8 mouse cellular contexts compared by ENCODE assay signal in the genomic region with DNA sequence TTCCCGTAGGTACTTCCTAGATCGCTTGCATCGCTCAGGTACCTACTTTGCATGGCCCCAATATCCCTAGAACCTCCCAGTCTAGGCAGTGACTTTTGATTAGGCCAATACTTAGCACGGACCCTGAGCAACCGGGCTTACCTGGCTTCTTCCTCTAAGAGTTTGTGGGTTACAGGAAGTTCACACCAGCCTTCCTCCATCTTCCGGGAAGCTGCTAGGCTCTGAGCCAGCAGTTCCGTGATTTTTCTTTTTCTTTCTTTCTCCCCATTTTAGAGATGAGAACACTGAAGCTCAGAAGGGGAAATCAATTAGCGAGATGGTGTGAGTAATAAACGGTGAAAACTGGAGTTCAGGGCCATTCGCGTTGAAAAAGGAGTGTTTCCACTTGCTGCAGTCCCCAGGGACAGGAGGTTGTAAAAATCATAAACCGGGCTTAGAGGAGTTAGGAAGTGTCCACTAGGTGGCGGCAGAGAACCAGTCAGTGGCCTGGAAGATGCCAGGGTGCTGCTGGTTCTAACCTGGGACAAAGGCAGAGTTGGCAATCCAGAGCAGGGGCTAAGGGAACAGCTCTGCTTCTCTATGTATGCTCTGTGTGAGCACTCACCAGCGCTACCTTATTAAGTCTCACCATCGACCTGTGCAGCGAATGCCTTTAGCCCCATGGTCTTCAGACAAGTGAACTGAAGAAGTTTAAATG. TPM values are rescaled to one million over a fixed set of nuclear protein-coding genes. Genes with fewer than 3 reads are reported as not detected.
DNase-seq lines count a peak whose midpoint lies in the region; ATAC-seq lines count a peak whose summit lies in the region.

No protein-coding gene starts in this region.

- no peaks in the 10 kb centered on the region for H3K27me3 ChIP-seq in kidney, embryonic 14.5 days (ENCODE audit: control insufficient read depth, insufficient read depth, low read length)
- no peaks in the 10 kb centered on the region for H3K27me3 ChIP-seq in liver, embryonic 13.5 days
- H3K27me3 ChIP-seq in neural tube, embryonic 14.5 days (ENCODE audit: control insufficient read depth, insufficient read depth, low read length) = no peaks in the 10 kb centered on the region

- H3K4me1 ChIP-seq in kidney, embryonic 14.5 days (ENCODE audit: control insufficient read depth, insufficient read depth, low read length) = no peaks in the 10 kb centered on the region
- H3K4me1 ChIP-seq in liver, embryonic 13.5 days (replicated peaks) = peaks cover 4% of the 10 kb centered on the region
- H3K4me1 ChIP-seq in neural tube, embryonic 14.5 days (ENCODE audit: control insufficient read depth, insufficient read depth, low read length) = no peaks in the 10 kb centered on the region

- H3K9ac ChIP-seq in kidney, embryonic 14.5 days (ENCODE audit: low read depth, low read length) = no peak overlapping the region
- no peak overlapping the region for H3K9ac ChIP-seq in liver, embryonic 13.5 days
- H3K9ac ChIP-seq in neural tube, embryonic 14.5 days (replicated peaks; ENCODE audit: low read depth, low read length) = no peak overlapping the region

- H3K27ac ChIP-seq in kidney, embryonic 14.5 days (ENCODE audit: low read depth, low read length) = no peak overlapping the region
- no peak overlapping the region for H3K27ac ChIP-seq in liver, embryonic 13.5 days
- no peak overlapping the region for H3K27ac ChIP-seq in neural tube, embryonic 14.5 days (ENCODE audit: low read depth, low read length)

- peaks cover 7% of the 10 kb centered on the region; the same call in 1 of the 2 replicates for H3K9me3 ChIP-seq in kidney, embryonic 14.5 days (ENCODE audit: control insufficient read depth, low read length)
- H3K9me3 ChIP-seq in liver, embryonic 13.5 days (replicated peaks) = peaks cover 12% of the 10 kb centered on the region
- H3K9me3 ChIP-seq in neural tube, embryonic 14.5 days (ENCODE audit: control insufficient read depth, low read length) = no peaks in the 10 kb centered on the region

- H3K4me3 ChIP-seq in kidney, embryonic 14.5 days (ENCODE audit: low read length) = no peak overlapping the region
- H3K4me3 ChIP-seq in liver, embryonic 13.5 days (replicated peaks) = no peak overlapping the region
- no peak overlapping the region for H3K4me3 ChIP-seq in neural tube, embryonic 14.5 days (ENCODE audit: low read depth, low read length)

- DNase-seq in CD4-positive helper T cell, adult 2 months (ENCODE audit: low read depth, low spot score) = peak; percentile 73
- DNase-seq in adrenal gland, adult (ENCODE audit: inconsistent age in 2 of 2, low spot score in 1 of 2) = peak; percentile 76 to 93
- peak; percentile 73 for DNase-seq in gastrocnemius, postnatal 14 days
- peak; percentile 41 for DNase-seq in liver, embryonic 13.5 days
- DNase-seq in thymus, adult 18-20 months = peak; percentile 39 to 46

- 50% methylated on average over 16 of the region's 16 CpGs for WGBS in kidney, embryonic 14.5 days
- WGBS in liver, embryonic 13.5 days (ENCODE audit: insufficient replicate concordance) = 46% methylated on average over 16 of the region's 16 CpGs
- WGBS in neural tube, embryonic 14.5 days = 52% methylated on average over 16 of the region's 16 CpGs

- H3K36me3 ChIP-seq in kidney, embryonic 14.5 days (ENCODE audit: control insufficient read depth, insufficient read depth, low read length) = no peaks in the 10 kb centered on the region
- H3K36me3 ChIP-seq in liver, embryonic 13.5 days = no peaks in the 10 kb centered on the region
- H3K36me3 ChIP-seq in neural tube, embryonic 14.5 days (ENCODE audit: control insufficient read depth, insufficient read depth, low read length) = no peaks in the 10 kb centered on the region

- ATAC-seq in common myeloid progenitor, adult 5-6 weeks (replicated peaks; ENCODE audit: low read depth, poor library complexity, severe bottlenecking) = peak; percentile 79
- ATAC-seq in kidney, embryonic 14.5 days (ENCODE audit: low FRiP score, low TSS enrichment) = 0 out of 2 replicates have a peak, but pooled peaks have one; percentile 16
- no peak for ATAC-seq in liver, embryonic 13.5 days (ENCODE audit: low read depth)
- peak; percentile 79; the same call in 1 of the 2 replicates for ATAC-seq in neural tube, embryonic 14.5 days (ENCODE audit: low read depth)

- intact Hi-C loops in gastrocnemius, postnatal 14 days (cut with DNase I; ENCODE audit: low total_unique reads) = loop anchor here (2.0 to 5.0 kb wide), 2 partner anchors 137 to 293 kb away; no protein-coding TSS in a partner anchor

- H3K4me2 ChIP-seq in kidney, embryonic 14.5 days (replicated peaks; ENCODE audit: low read depth, low read length) = no peak overlapping the region
- no peak overlapping the region for H3K4me2 ChIP-seq in liver, embryonic 13.5 days
- H3K4me2 ChIP-seq in neural tube, embryonic 14.5 days (ENCODE audit: low read depth, low read length) = no peak overlapping the region

RNA-seq across cellular contexts. Expression of gene Mlana, which starts 13.6 kb away (rescaled TPM):
- not detected in 2 replicates for total RNA-seq in common myeloid progenitor, adult 5-6 weeks (2017)
- total RNA-seq in gastrocnemius, postnatal 14 days (2021) = not detected
- polyA plus RNA-seq in kidney, embryonic 14.5 days (2014; fragmentation: Nextera tagmentation; extraction: Ambion mirVana) = not detected in 2 replicates
- polyA plus RNA-seq in liver, embryonic 13.5 days (2015; fragmentation: Nextera tagmentation; extraction: Ambion mirVana) = not detected in 2 replicates
- polyA plus RNA-seq in neural tube, embryonic 14.5 days (2014; fragmentation: Nextera tagmentation; extraction: Ambion mirVana) = not detected in 2 replicates

RNA-seq across cellular contexts. Expression of gene Ermp1, which starts 35.8 kb away (rescaled TPM):
- 41.8 and 45.8 TPM in 2 replicates for total RNA-seq in common myeloid progenitor, adult 5-6 weeks (2017)
- total RNA-seq in gastrocnemius, postnatal 14 days (2021) = 1 to 10 TPM; 6.8 to 8.8 TPM
- polyA plus RNA-seq in kidney, embryonic 14.5 days (2014; fragmentation: Nextera tagmentation; extraction: Ambion mirVana) = 10.7 and 21.0 TPM in 2 replicates
- 9.0 and 10.9 TPM in 2 replicates for polyA plus RNA-seq in liver, embryonic 13.5 days (2015; fragmentation: Nextera tagmentation; extraction: Ambion mirVana)
- 9.9 and 12.1 TPM in 2 replicates for polyA plus RNA-seq in neural tube, embryonic 14.5 days (2014; fragmentation: Nextera tagmentation; extraction: Ambion mirVana)
